Mouse (Mus musculus): ENCODE results near the gene Zscan4d.
"Not testable (repeated sequence)": the region's sequence is repeated elsewhere in the genome, so short reads cannot be mapped to it uniquely, and the experiment has no call there.

Zscan4d gene

DNA sequence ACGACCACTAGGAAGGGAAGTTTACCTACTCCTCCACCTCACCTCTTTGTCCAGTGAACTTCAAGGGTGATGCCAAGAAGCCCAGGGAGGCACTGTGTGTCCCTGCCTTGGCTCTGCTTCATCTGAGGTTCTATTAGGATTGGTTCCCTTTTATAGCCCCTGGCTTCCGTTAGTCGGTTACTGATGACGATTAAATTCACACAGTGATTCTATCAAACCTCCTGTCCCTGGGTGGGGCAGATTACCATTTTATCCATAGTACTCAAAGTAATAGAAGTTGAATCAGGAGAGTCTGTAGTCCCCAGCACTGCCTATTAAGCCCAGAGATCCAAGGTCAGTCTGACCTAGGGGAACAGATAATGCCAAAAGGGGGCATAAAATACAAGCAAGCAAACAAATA, at the start of gene Zscan4d:
Gene Zscan4d, minus strand, starts transcription at position 101 of the 400 bp plus-strand sequence.
- not testable (repeated sequence) for DNase-seq (ENCODE audit: extremely low read depth, low read depth)

DNA sequence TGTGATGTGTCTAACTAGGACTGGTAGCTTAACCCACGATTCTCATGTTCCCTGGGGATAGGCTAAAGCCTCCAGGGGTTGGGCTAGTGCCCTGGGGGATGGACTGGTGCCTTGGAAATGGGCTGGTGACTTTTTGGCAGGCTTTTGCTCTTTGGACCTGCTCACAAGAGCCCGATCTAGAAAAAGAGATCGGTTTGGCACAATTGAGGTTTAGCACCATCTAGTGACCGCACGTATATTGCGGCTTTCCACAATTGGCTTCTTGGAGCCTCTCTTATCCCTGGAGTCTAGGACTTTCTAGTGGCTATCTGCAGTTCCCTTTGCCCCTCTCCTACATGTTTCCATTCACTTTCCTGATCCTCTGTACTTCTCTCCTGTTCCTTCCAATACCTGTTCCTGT, 7.9 kb downstream of the Zscan4d start:
- DNase-seq (ENCODE audit: extremely low read depth, low read depth), result not testable (repeated sequence)

Measured in MEL-GATA-1-ER (cell line).